Mouse (Mus musculus): ENCODE data around the gene Glra1. TPM values are rescaled to one million over a fixed set of nuclear protein-coding genes. Genes with fewer than 3 reads are reported as not detected.

The Glra1 gene
- total and polyA plus RNA-seq, 3 experiments: 0.11 TPM; not detected in 2

DNA sequence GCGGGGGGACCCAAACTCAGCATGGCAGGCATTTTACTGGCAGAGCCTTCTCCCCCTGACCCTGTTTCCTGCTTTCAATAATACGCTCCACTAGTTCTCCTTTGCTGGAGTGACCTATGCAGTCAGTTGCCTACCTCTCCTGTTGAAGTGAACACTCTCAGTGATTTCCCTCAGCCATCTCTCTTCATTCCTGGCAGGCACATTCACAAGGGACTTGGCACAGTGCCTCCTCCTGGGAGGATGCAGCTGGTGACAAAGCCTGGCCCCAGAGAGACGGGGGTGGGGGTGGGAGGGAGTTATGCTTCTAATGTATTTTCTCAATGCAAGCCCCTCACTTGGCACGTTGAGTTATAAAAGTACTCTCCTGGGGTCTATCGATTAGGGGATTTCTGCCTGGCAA, 74.6 kb downstream of the Glra1 start:
- no peaks in the 10 kb centered on the region for H3K9me3 ChIP-seq (replicated peaks)
- TF ChIP-seq CTCF (IDR thresholded peaks at IDR 0.05; ENCODE audit: low read depth, low read length): no peak
- TF ChIP-seq TAL1 (conservative IDR thresholded peaks at IDR 0.05; ENCODE audit: low read depth, low read length): no peak
- no peak for TF ChIP-seq GATA2 (IDR thresholded peaks at IDR 0.05; ENCODE audit: borderline replicate concordance, low read depth, low read length)
- TF ChIP-seq POLR2AphosphoS5 (IDR thresholded peaks at IDR 0.05; ENCODE audit: insufficient replicate concordance, low read depth, low read length): no peak
- no peak for TF ChIP-seq GATA1 (IDR thresholded peaks at IDR 0.05; ENCODE audit: borderline replicate concordance, low read length)
- H3K4me1 ChIP-seq (ENCODE audit: insufficient read depth, low read depth, low read length): peaks cover 15% of the 10 kb centered on the region
- H3K27me3 ChIP-seq (ENCODE audit: insufficient read depth, low read length): peaks cover 8% of the 10 kb centered on the region; the same call in 1 of the 2 replicates
- DNase-seq (ENCODE audit: low spot score) (no peak), ATAC-seq (ENCODE audit: extremely low read depth, insufficient number of reproducible peaks, low FRiP score, poor library complexity, severe bottlenecking) (no peak)
- no peak overlapping the region for H3K4me3 ChIP-seq (ENCODE audit: low read depth, low read length)
- H3K36me3 ChIP-seq (replicated peaks): no peaks in the 10 kb centered on the region

DNA sequence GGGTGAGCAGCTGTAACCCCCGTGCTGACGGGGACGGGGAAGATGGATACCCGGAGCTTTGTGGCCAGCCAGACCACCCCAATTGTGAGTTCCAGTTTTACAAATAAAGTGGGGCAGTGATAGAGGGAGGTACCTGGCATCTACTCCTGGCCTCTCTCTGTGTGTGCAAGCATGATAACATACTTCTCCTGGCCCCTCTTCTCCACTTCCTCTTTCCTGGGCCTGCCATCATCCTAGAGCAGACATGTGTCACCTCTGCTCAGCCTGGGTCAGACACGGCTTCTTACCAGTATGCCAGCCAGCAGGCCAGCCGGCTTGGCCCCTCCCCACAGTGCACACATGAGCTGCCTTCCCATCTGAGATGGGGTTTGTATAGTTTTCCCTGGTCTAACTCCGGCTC, 77.3 kb downstream of the Glra1 start:
- DNase-seq (ENCODE audit: low spot score): peak; percentile 49
- TF ChIP-seq TAL1 (conservative IDR thresholded peaks at IDR 0.05; ENCODE audit: low read depth, low read length): 0 out of 2 replicates have a peak, but pooled peaks have one; percentile 17
- no peak for TF ChIP-seq CTCF (IDR thresholded peaks at IDR 0.05; ENCODE audit: low read depth, low read length)
- H3K36me3 ChIP-seq (replicated peaks): no peaks in the 10 kb centered on the region
- no peaks in the 10 kb centered on the region for H3K9me3 ChIP-seq (replicated peaks)
- peaks cover 10% of the 10 kb centered on the region; the same call in 1 of the 2 replicates for H3K27me3 ChIP-seq (ENCODE audit: insufficient read depth, low read length)
- peaks cover 15% of the 10 kb centered on the region for H3K4me1 ChIP-seq (ENCODE audit: insufficient read depth, low read depth, low read length)
- peak; percentile 86 for ATAC-seq (ENCODE audit: extremely low read depth, insufficient number of reproducible peaks, low FRiP score, poor library complexity, severe bottlenecking)
- H3K4me3 ChIP-seq (ENCODE audit: low read depth, low read length): peak overlapping the region; percentile 12; the same call in 1 of the 2 replicates

DNA sequence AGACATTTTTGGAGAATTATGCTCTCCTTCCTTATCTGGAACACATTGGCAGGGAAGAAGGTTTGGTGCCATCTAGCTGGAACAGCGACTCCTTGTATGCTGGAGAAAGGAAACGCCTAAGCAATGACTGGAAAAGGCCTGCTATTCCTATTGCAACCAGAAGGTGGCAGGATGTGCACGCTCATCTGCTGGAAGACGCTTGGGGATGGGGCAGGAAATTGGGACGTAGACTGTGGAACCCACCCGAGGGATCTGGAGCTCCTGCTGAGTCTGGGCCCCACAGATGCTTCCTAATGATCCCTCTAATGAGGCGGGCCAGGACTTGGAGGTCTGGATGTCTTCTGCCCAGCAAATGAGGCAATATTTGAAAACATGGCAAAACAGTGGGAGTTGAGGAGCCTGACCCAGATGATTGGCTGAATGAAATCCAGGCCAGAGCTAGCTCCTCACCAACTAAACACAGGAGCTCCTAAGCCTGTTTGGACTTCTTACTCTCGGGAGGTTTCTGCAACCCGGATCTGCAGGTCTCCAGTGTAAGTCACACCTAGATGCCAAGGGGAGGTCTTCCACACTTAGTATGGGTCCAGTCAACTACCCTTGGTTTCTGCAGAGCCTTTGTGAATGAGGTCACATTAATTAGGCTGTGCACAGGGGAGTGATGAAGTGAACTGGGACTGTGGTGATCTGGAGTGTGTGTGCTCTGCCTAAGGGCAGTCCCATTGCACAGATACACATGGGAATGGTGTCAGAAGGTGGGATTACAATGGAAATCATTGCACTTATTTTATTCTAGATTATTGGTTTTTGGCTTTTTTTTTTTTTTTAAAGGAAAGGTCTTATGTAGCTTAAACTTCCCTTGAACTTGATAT, 89.0 kb downstream of the Glra1 start:
- Histone ChIP-seq H3K9me3 (replicated peaks) (no peaks in the 10 kb centered on the region), H3K36me3 (replicated peaks) (no peaks in the 10 kb centered on the region), H3K4me3 (ENCODE audit: low read depth, low read length) (no peak overlapping the region), H3K27me3 (ENCODE audit: insufficient read depth, low read length) (no peaks in the 10 kb centered on the region), H3K4me1 (ENCODE audit: insufficient read depth, low read depth, low read length) (no peaks in the 10 kb centered on the region)
- peak; percentile 54 for DNase-seq (ENCODE audit: low spot score)
- ATAC-seq (ENCODE audit: extremely low read depth, insufficient number of reproducible peaks, low FRiP score, poor library complexity, severe bottlenecking): peak; percentile 34; the same call in 1 of the 2 replicates
- TF ChIP-seq CTCF (IDR thresholded peaks at IDR 0.05; ENCODE audit: low read depth, low read length) (peak; percentile 90), TAL1 (conservative IDR thresholded peaks at IDR 0.05; ENCODE audit: low read depth, low read length) (no peak)

DNA sequence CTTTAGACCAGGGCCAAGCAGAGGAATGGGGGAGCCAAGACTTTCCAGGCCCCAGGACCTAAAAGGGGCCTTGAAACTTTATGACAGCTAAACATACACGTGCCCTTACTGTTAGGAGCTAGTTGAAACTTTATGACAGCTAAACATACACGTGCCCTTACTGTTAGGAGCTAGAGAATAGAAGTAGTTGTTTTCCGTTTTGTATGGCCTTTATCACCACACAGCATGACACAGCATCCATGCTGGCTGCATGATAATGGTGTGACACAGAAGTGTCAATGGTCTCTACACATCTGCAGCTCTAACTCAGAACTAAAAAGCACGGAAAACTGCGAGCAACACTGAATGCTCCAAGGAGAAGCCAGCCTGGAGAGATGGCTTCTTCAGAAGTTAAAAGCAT, 90.3 kb downstream of the Glra1 start:
- Histone ChIP-seq H3K4me3 (ENCODE audit: low read depth, low read length) (no peak overlapping the region), H3K4me1 (ENCODE audit: insufficient read depth, low read depth, low read length) (no peaks in the 10 kb centered on the region), H3K9me3 (replicated peaks) (no peaks in the 10 kb centered on the region), H3K27me3 (ENCODE audit: insufficient read depth, low read length) (no peaks in the 10 kb centered on the region; the same call in 1 of the 2 replicates), H3K36me3 (replicated peaks) (no peaks in the 10 kb centered on the region)
- DNase-seq (ENCODE audit: low spot score) (no peak), ATAC-seq (ENCODE audit: extremely low read depth, insufficient number of reproducible peaks, low FRiP score, poor library complexity, severe bottlenecking) (no peak)
- no peak for TF ChIP-seq GATA1 (IDR thresholded peaks at IDR 0.05; ENCODE audit: borderline replicate concordance, low read length)
- TF ChIP-seq CTCF (IDR thresholded peaks at IDR 0.05; ENCODE audit: low read depth, low read length): no peak
- TF ChIP-seq GATA2 (IDR thresholded peaks at IDR 0.05; ENCODE audit: borderline replicate concordance, low read depth, low read length): no peak
- no peak for TF ChIP-seq POLR2AphosphoS5 (IDR thresholded peaks at IDR 0.05; ENCODE audit: insufficient replicate concordance, low read depth, low read length)
- no peak for TF ChIP-seq TAL1 (conservative IDR thresholded peaks at IDR 0.05; ENCODE audit: low read depth, low read length)

DNA sequence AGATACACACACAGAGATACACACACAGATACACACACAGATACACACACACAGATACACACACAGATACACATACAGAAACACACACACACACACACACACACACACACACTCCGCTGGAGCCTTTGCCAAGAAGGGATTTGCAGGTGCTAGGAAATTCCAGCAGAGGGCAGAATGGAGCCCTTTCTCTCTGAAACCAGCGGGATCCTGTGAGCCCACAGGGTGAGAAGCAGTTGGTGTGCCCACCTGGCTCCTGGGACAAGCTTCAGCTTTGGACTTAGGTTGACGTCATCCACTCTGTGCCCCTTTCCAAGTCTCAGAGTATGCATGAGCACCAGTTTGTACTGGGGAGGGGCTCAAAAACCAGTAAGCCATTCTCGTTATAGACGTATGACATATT, 96.6 kb downstream of the Glra1 start:
- ATAC-seq (ENCODE audit: extremely low read depth, insufficient number of reproducible peaks, low FRiP score, poor library complexity, severe bottlenecking) (no peak), DNase-seq (ENCODE audit: low spot score) (no peak)
- Histone ChIP-seq H3K4me1 (ENCODE audit: insufficient read depth, low read depth, low read length) (no peaks in the 10 kb centered on the region), H3K36me3 (replicated peaks) (no peaks in the 10 kb centered on the region), H3K9me3 (replicated peaks) (no peaks in the 10 kb centered on the region), H3K27me3 (ENCODE audit: insufficient read depth, low read length) (no peaks in the 10 kb centered on the region; the same call in 1 of the 2 replicates), H3K4me3 (ENCODE audit: low read depth, low read length) (no peak overlapping the region)
- peak; percentile 27; the same call in 1 of the 2 replicates for TF ChIP-seq CTCF (IDR thresholded peaks at IDR 0.05; ENCODE audit: low read depth, low read length)
- TF ChIP-seq POLR2AphosphoS5 (IDR thresholded peaks at IDR 0.05; ENCODE audit: insufficient replicate concordance, low read depth, low read length): no peak

DNA sequence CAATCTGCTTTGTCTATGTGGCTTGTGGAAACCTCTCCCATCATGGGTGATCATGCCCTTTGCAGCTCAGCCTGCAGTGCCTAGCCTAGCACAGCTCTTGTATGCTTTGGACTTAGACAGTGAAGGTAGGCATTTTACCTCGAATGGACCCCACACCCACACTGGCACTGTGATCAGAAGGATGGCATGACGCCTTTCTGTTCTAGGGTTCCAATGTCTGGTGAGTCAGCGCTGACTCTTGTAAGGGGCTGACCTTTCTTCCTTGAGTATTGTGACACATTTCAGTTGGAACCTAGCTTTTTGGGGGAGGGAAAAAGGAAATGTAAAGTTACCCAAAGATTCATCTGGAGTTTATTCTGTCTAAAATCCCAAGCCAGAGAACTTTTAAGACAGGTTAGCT, 102.5 kb downstream of the Glra1 start:
- H3K4me1 ChIP-seq (ENCODE audit: insufficient read depth, low read depth, low read length): peaks cover 5% of the 10 kb centered on the region; the same call in 1 of the 2 replicates
- peaks cover 40% of the 10 kb centered on the region for H3K36me3 ChIP-seq (replicated peaks)
- H3K27me3 ChIP-seq (ENCODE audit: insufficient read depth, low read length): no peaks in the 10 kb centered on the region
- no peak for DNase-seq (ENCODE audit: low spot score)
- H3K9me3 ChIP-seq (replicated peaks): no peaks in the 10 kb centered on the region
- TF ChIP-seq POLR2AphosphoS5 (IDR thresholded peaks at IDR 0.05; ENCODE audit: insufficient replicate concordance, low read depth, low read length) (peak; percentile 43; the same call in 1 of the 2 replicates), GATA1 (IDR thresholded peaks at IDR 0.05; ENCODE audit: borderline replicate concordance, low read length) (no peak), CTCF (IDR thresholded peaks at IDR 0.05; ENCODE audit: low read depth, low read length) (no peak), GATA2 (IDR thresholded peaks at IDR 0.05; ENCODE audit: borderline replicate concordance, low read depth, low read length) (no peak), TAL1 (conservative IDR thresholded peaks at IDR 0.05; ENCODE audit: low read depth, low read length) (no peak)
- no peak overlapping the region for H3K4me3 ChIP-seq (ENCODE audit: low read depth, low read length)
- no peak for ATAC-seq (ENCODE audit: extremely low read depth, insufficient number of reproducible peaks, low FRiP score, poor library complexity, severe bottlenecking)
